Mouse (Mus musculus) CD4-positive, CD25-positive, alpha-beta regulatory T cell, adult 4 months (primary cell): ENCODE measurements at regions not wholly inside any gene's neighbourhood (a gene's known extent, or its start where the extent isn't known, plus 50 kb on each side); places are given as distances from the start of the nearest gene placed in this dataset.
A peak's percentile ranks its signal among the peaks of the same experiment; 100 is the strongest.

Experiments
- ATAC-seq: one replicate; pipeline ENCODE4 v1.8.0; 2017

DNA sequence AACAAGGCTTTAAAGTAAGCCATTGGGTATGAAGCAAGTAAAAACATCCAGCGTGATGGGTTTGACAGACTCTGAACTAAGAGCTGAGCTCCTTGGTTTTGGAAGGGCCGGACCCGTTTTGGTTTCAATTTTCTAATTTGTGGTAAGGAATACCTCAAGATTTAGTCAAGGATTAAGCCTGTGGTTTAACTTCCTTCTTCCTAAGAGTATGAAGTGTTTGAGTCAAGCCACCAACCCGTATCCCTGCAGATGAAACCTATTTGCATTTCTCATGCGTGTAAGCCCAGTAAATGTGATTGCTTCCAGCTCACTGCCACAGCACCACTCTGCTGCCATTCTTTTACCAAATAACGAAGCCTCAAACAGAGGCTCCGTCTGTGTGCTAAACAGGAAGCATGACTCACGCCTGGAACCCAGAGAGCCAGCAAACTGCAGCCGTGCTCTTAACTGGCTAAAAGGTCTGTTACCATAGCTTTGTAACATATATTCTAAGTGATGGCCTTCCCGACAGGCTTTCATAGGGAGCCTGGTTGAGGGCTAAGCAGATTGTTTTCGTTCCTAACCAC, 149.7 kb downstream of the Etv1 start:
- ATAC-seq = peak; percentile 91

DNA sequence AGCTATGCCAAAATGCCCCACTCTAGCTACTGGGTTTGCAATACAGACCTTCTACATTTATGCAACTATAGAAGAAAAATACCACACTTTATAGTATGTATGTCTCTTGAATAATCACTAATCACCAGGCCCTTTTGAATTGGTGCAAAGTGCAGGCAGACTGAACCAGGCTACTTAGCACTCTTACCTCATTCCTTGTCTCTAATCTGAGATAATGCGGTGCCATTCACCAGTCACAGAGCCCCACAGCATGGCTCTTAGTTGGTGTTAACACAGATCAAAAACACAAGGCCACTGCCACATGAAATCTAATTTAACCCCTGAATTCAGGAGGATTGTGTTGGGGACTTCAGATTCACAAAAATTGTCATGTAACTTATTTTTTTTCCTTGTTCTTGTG, 150.5 kb downstream of the Etv1 start:
- ATAC-seq = no peak

DNA sequence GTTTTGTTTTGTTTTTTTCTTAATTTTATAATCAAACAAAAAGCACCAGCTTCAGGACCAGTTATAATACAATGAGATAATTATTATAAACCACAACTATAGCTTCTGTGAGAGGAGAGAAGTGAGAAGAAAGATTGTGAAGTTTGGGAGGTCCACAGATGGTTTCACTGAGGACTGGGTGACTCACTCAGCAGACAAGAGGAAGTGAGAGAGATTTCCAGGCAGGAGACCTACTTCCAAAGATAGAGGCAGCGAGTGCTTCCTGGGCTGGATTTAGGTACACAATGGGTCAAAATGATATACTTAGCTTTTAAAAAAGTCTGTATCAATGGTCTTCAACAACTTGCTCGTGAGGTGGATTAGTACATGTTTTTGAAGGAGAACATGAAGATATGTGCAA, 152.6 kb downstream of the Etv1 start:
- ATAC-seq = no peak

DNA sequence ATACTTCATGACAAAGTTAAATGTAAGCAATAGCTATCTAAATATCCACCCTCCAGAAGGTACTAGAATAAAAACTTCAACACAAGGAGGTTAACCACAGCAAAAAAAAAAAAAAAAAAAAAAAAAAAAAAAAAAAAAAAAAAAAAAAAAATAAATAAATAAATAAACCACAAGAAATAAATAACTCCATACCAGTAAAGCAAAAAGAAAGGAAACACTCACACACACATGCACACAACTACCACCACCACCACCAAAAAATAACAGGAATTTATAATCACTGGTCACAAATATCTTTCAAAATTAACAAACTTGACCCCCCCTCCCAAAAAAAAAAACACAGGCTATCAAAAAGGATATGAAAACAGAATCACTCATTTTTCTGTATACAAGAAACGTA, 180.4 kb downstream of the Etv1 start:
- no peak for ATAC-seq

- ATAC-seq = peak; percentile 87
Observed at GRCm38 (mm10) chr12:38962302-38962701, 183.1 kb downstream of the Etv1 start.

GRCm38 (mm10) chr12:38970347-38970746, 191.2 kb downstream of the Etv1 start:
- ATAC-seq = no peak

- ATAC-seq = no peak
Observed at GRCm38 (mm10) chr12:38972205-38972604, 193.0 kb downstream of the Etv1 start.

DNA sequence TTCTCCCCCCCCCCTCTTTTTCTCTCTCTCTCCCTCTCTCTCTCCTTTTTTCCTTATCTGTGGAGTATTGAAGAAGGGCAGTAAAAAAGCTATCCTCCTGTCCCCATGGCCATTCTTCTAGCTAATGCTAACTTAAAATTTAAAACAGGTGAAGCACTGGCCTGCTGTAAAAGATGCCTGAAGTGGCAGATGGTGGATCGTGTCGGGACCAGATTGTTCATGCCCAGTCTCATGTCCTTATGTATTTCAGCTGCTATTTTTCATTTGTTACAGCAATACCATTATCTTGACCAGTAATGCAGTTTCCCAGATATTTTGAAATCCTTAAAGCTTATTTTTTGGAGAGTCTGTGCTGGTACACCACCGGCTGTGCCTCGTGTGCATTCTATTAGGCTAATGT, 196.3 kb downstream of the Etv1 start:
- no peak for ATAC-seq

- ATAC-seq = no peak
Observed at GRCm38 (mm10) chr12:38982423-38982822, 203.2 kb downstream of the Etv1 start.

DNA sequence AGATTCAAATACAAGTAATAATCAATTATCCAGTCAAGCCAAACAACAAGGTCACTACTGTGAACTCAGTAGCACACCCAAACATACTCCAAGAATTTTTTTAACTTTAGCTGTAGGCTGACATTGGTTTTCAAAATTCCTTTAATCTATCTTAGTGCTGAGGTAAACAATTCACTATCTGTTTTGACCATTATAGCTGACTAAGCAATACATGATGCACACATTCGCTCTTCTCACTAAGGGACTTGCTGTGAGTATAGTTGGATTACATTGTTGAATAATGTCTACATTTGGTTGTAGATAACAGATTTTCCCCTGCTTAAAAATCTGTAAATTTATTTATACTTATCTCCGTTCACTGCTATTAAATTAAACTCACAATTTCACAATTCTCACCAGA, 206.7 kb downstream of the Etv1 start:
- no peak for ATAC-seq

- no peak for ATAC-seq
Observed at GRCm38 (mm10) chr12:38986346-38986745, 207.2 kb downstream of the Etv1 start.

- ATAC-seq = no peak
Observed at GRCm38 (mm10) chr12:38987277-38987676, 208.1 kb downstream of the Etv1 start.

- ATAC-seq = no peak
Observed at GRCm38 (mm10) chr12:38987819-38988218, 208.6 kb downstream of the Etv1 start.

DNA sequence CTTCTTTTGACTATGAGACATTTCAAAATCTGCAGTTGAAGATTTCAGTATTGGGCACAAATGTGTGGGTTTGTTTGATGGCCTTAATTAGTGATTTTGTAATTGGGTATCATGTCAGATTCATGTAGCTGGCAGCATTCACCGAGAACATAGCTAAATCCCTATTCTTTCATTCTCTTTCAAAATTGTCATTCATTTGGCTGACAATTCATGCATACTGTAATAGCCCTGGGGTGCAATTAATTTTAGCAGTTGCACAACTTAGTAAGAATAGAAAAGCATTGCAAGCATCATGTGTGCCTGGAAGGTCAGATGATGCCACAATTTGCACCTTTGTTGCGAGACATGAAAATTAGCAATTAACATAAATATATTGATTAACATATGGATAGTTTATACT, 248.0 kb downstream of the Etv1 start:
- ATAC-seq = no peak

- ATAC-seq = no peak
Observed at GRCm38 (mm10) chr12:39027948-39028347, 248.8 kb downstream of the Etv1 start.

GRCm38 (mm10) chr12:39033982-39034381, 254.8 kb downstream of the Etv1 start:
- no peak for ATAC-seq

- no peak for ATAC-seq
Observed at GRCm38 (mm10) chr12:39036466-39037037, 257.4 kb downstream of the Etv1 start.

DNA sequence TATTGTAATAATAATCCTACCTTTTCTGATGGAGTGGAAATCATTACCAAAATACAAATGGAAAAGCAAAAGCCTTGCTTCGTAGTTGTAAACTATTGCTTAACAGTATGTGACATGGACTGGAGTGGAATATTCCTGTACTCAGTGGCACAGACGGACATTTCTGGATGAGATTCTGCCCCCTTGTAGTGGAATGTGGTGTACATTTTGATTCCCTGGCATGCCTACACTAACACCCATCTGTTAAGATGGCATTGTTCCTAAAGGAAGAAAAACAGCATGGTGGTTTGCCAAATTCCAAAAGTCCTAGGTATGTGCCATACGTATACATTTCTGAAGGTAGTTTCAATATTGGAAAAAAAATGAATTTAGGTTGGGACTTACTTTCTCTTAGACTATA, 258.9 kb downstream of the Etv1 start:
- no peak for ATAC-seq

GRCm38 (mm10) chr12:39038656-39039055, 259.5 kb downstream of the Etv1 start:
- ATAC-seq = no peak

GRCm38 (mm10) chr12:39047126-39047525, 267.9 kb downstream of the Etv1 start:
- ATAC-seq = no peak

DNA sequence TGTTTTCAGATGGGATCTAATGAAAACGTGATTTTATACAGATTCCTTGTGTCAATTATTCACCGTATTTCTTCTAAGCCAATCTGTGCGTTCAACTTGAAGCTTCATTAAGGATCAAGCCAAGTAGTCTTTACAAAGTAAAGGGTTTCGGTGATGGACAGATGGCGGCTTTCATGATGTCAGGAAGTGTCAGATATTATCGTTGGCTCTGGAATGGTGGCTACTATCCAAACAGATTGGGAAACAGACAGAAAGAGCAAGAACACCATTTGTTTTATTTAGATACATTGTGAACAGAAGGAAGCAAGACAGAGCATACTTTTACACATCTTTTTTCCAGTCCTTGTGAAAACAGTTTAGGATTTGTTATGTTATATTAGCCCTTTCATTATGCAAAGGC, 269.3 kb downstream of the Etv1 start:
- no peak for ATAC-seq

- ATAC-seq = no peak
Observed at GRCm38 (mm10) chr12:39048958-39049357, 269.8 kb downstream of the Etv1 start.

DNA sequence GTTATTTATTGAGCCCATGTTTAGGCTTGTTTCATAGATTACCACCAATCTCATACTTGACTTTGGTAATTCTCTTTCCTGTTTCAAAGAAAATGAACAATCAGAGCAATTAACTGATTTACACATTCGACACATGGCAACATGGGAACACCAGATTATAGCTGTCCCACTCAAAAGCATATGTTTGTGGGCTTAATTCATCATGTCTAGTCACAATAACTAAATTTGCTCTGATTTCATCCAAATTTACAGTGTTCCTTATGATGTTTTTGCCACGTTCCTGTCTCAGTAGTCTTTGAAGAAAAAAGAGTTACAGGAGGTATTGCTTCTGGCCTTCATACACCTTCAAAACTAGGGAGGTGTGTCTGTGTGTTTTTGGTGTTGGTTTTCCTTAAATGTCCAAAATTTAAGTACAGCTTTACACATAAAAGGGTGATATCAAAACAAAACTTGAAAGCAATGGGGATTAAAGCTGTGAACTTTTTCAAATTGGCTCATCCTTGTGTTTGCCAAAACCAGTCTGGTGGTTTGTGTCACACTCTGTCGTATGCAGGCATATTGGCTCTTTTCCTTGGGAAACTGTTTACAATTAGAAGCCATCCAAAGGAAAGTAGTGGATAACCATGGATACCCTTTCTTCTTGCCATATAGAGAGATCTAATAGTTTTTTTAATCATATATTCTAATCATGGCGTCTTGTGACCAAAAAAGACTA, 291.3 kb downstream of the Etv1 start:
- no peak for ATAC-seq

DNA sequence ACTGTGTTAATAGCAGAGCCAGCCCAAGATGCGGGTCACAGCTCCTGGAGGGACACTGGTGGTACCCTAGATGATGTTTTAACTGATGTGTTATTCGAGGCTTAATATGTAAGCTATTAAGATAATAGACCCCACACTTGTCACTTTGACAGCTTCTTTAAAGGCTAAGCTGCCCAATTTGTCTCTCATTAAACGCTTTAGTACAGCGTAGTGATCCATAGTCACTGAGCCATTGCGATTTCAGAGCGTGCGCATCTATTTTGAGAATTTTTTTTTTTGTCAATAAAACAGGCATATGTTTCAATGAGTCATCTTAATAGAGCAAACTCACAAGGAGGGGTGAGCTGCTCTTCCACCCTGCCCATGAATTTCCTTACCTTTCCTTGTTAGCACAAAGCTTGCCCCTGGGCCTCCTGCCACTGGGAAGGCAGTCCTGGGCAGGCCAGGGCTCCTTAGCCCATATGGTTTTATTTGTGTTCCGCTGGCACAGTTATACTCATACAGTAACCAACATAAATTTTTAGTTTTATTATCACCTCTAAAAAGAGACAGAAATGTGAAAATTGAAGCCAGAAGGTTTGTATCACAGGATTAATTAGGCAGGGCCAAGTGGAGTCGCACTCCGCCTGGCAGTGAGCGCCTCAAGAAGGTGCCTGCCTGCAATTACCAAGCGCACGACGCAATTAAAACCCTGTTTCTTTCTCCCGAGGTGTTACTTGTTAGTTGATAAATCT, 294.3 kb downstream of the Etv1 start:
- no peak for ATAC-seq
